Mouse (Mus musculus) stomach, embryonic 14.5 days (tissue): ENCODE data around the gene Ccdc158. TPM values are rescaled to one million over a fixed set of nuclear protein-coding genes. Genes with fewer than 3 reads are reported as not detected.

Experiments used
- ATAC-seq: fragments of 200-750 bp; cut with Nextera tagmentation; 2 replicates; pipeline ENCODE4 v1.8.0; 2017; ENCODE audit warnings: low read depth, moderate TSS enrichment; ENCODE audit not compliant: insufficient number of reproducible peaks, insufficient read depth, low FRiP score
- H3K27ac ChIP-seq: fragments of 300-500 bp; sonication (generic); 2 replicates; pipeline ENCODE4 v1.5.1; 2014; ENCODE audit warnings: mild to moderate bottlenecking, low read length, moderate library complexity, mixed read lengths
- H3K27me3 ChIP-seq: fragments of 300-500 bp; sonication (generic); 2 replicates; pipeline ENCODE4 v1.6.1; 2014; ENCODE audit warnings: low read length, control low read depth, mixed read lengths; ENCODE audit not compliant: control insufficient read depth, insufficient read depth
- H3K36me3 ChIP-seq: fragments of 300-500 bp; sonication (generic); 2 replicates; pipeline ENCODE4 v1.6.1; 2014; ENCODE audit warnings: mild to moderate bottlenecking, control low read depth, low read length, moderate library complexity, mixed read lengths; ENCODE audit not compliant: control insufficient read depth, insufficient read depth
- H3K4me1 ChIP-seq: fragments of 300-500 bp; sonication (generic); 2 replicates; pipeline ENCODE4 v1.6.1; 2014; ENCODE audit warnings: low read length, control low read depth, mixed read lengths; ENCODE audit not compliant: control insufficient read depth, insufficient read depth
- H3K4me2 ChIP-seq: fragments of 300-500 bp; sonication (generic); replicated peaks from 2 replicates; pipeline ENCODE4 v1.6.1; 2014; ENCODE audit warnings: low read depth, low read length, control low read depth
- H3K4me3 ChIP-seq: fragments of 300-500 bp; sonication (generic); 2 replicates; pipeline ENCODE4 v1.5.1; 2014; ENCODE audit warnings: low read depth, low read length, control low read depth
- H3K9ac ChIP-seq: fragments of 300-500 bp; sonication (generic); replicated peaks from 2 replicates; pipeline ENCODE4 v1.6.1; 2014; ENCODE audit warnings: low read depth, mild to moderate bottlenecking, control low read depth, low read length, moderate library complexity, mixed read lengths
- H3K9me3 ChIP-seq: fragments of 300-500 bp; sonication (generic); 2 replicates; pipeline ENCODE4 v1.6.1; 2016; ENCODE audit warnings: low read depth, low read length, control low read depth; ENCODE audit not compliant: control insufficient read depth
- WGBS: fragments of 180-500 bp; shearing (Covaris S2); extraction: QIAGEN DNeasy Blood & Tissue Kit; methylation state at CpG from one replicate; pipeline ENCODE4 v1.1.7; 2014; 5-methylcytosine and 5-hydroxymethylcytosine counted together
- polyA plus RNA-seq: library from polyadenylated mRNA; unstranded; fragments of >200 nt; fragmentation: Nextera tagmentation; extraction: Ambion mirVana; gene quantifications from 2 replicates; pipeline ENCODE4 v1.2.1, GENCODE M21; 2014

Ccdc158 gene
- polyA plus RNA-seq, 1 experiment from 2014 or later, result 1.1 TPM

- H3K9me3 ChIP-seq, result no peaks in the 10 kb centered on the region
- no peak overlapping the region for H3K9ac ChIP-seq
These were observed 41.5 kb downstream of the Ccdc158 start for GRCm38 (mm10) chr5:92633526-92633925.

GRCm38 (mm10) chr5:92627896-92628295, 47.2 kb downstream of the Ccdc158 start:
- H3K9ac ChIP-seq, result no peak overlapping the region
- H3K27ac ChIP-seq, result no peak overlapping the region
- ATAC-seq, result no peak
- H3K27me3 ChIP-seq, result no peaks in the 10 kb centered on the region
- no peaks in the 10 kb centered on the region for H3K9me3 ChIP-seq
- 65% methylated on average over 7 of the region's 7 CpGs for WGBS
- H3K4me3 ChIP-seq, result no peak overlapping the region
- no peaks in the 10 kb centered on the region for H3K36me3 ChIP-seq
- H3K4me1 ChIP-seq, result no peaks in the 10 kb centered on the region
- H3K4me2 ChIP-seq, result no peak overlapping the region

More at GRCm38 (mm10) chr5:92633526-92633925, 41.5 kb downstream of the Ccdc158 start:
- Histone ChIP-seq H3K27ac (no peak overlapping the region), H3K36me3 (no peaks in the 10 kb centered on the region), H3K4me1 (no peaks in the 10 kb centered on the region), H3K4me3 (no peak overlapping the region), H3K4me2 (no peak overlapping the region), H3K27me3 (no peaks in the 10 kb centered on the region)
- 59% methylated on average over 4 of the region's 4 CpGs for WGBS
- ATAC-seq, result no peak

- Histone ChIP-seq H3K27me3 (no peaks in the 10 kb centered on the region), H3K4me3 (no peak overlapping the region), H3K4me2 (no peak overlapping the region), H3K36me3 (no peaks in the 10 kb centered on the region), H3K9me3 (no peaks in the 10 kb centered on the region), H3K4me1 (no peaks in the 10 kb centered on the region), H3K9ac (no peak overlapping the region), H3K27ac (no peak overlapping the region)
- 44% methylated on average over 5 of the region's 5 CpGs for WGBS
- no peak for ATAC-seq
These were observed 53.2 kb downstream of the Ccdc158 start for GRCm38 (mm10) chr5:92621883-92622282.

GRCm38 (mm10) chr5:92612756-92613155, 62.3 kb downstream of the Ccdc158 start:
- H3K4me3 ChIP-seq, result no peak overlapping the region
- H3K4me2 ChIP-seq, result no peak overlapping the region
- no peak overlapping the region for H3K9ac ChIP-seq
- H3K36me3 ChIP-seq, result no peaks in the 10 kb centered on the region
- H3K4me1 ChIP-seq, result no peaks in the 10 kb centered on the region
- WGBS, result 86% methylated on average over 4 of the region's 4 CpGs
- H3K27ac ChIP-seq, result no peak overlapping the region
- no peaks in the 10 kb centered on the region for H3K27me3 ChIP-seq
- no peaks in the 10 kb centered on the region for H3K9me3 ChIP-seq
- ATAC-seq, result no peak

DNA sequence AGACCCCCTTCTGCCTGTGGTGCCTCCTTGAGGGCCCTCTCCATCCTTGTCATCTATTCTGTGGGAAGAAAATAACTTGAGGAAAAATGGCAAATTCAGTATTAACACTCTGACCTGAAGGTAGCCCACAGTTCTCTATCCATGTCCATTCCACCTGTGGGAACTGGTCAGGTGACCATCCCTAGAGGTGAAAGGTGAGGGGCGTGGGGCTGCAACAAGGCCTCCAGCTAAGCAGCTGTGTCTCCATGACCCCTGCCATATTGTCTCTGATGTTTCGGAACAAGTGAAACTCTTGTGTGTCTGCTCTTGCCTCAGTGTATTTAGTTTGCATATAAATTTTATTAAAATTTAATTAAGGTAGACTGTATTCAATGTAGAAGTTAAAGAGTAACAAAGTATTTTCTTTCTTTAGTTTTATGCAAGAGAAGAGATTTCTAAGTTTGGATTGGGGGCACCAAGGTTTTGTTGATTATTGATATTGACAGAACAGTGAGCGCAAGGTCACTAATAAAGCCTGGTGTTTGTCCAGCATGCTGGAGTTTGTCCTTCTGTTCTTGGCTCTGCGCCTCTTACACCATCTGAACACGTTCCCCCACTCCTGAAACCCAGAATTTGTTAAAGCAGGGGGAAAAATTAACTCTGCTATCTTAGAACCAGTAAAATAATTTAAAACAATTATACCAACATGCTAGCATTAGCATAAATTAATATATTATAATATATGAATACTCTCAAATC, 67.4 kb downstream of the Ccdc158 start:
- no peak overlapping the region for H3K4me2 ChIP-seq
- H3K36me3 ChIP-seq, result peaks cover 6% of the 10 kb centered on the region
- H3K4me1 ChIP-seq, result peaks cover 11% of the 10 kb centered on the region; the same call in 1 of the 2 replicates
- no peak for ATAC-seq
- H3K4me3 ChIP-seq, result no peak overlapping the region
- WGBS, result 87% methylated on average over 5 of the region's 5 CpGs
- H3K27me3 ChIP-seq, result no peaks in the 10 kb centered on the region
- H3K27ac ChIP-seq, result no peak overlapping the region
- no peak overlapping the region for H3K9ac ChIP-seq
- no peaks in the 10 kb centered on the region for H3K9me3 ChIP-seq

DNA sequence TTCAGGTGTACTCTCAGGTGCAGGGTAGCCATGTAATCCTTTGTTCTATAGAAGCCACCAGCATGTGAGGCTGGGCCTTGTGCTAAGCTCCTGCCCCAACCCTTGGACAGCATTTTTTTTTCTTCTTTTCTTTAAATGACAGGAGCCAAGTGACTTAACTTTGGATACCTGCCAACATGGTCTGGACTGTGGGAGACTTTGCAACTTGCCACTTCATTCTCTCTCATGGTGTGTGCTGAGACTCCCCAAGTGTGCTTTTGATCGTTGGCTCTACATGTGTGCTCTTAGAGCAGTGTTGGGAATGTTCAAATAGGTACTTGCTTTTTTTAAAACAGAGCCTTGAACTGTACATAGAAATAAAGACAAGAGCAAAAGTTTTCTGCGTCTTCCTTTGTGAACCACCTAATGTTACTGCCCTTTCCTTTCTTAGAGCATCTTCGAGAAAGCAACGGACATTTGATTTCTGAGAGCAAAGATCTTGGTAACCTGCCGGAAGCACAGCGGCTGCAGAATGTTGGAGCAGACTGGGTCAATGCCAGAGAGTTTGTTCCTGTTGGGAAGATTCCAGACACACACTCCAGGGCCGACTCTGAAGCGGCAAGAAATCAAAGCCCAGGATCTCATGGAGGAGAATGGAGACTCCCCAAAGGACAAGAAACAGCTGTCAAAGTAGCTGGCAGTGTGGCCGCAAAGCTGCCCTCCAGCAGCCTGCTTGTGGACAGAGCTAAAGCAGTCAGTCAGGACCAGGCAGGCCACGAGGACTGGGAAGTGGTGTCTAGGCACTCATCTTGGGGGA, 70.4 kb downstream of the Ccdc158 start:
- Histone ChIP-seq H3K9me3 (no peaks in the 10 kb centered on the region), H3K27ac (peak overlapping the region; percentile 63; the same call in 1 of the 2 replicates), H3K27me3 (no peaks in the 10 kb centered on the region), H3K4me2 (peak overlapping the region; percentile 67), H3K9ac (no peak overlapping the region), H3K4me3 (no peak overlapping the region; the same call in 1 of the 2 replicates), H3K4me1 (peaks cover 11% of the 10 kb centered on the region; the same call in 1 of the 2 replicates), H3K36me3 (peaks cover 6% of the 10 kb centered on the region)
- 51% methylated on average over 10 of the region's 10 CpGs for WGBS
- peak; percentile 12; the same call in 1 of the 2 replicates for ATAC-seq

- Histone ChIP-seq H3K4me1 (peaks cover 11% of the 10 kb centered on the region; the same call in 1 of the 2 replicates), H3K27me3 (no peaks in the 10 kb centered on the region), H3K4me2 (peak within 1 kb of the TSS; percentile 67), H3K36me3 (peaks cover 6% of the 10 kb centered on the region), H3K9me3 (no peaks in the 10 kb centered on the region), H3K4me3 (peak within 1 kb of the TSS; percentile 76), H3K9ac (peak within 1 kb of the TSS; percentile 54), H3K27ac (peak within 1 kb of the TSS; percentile 69)
- under 1% methylated on average over 69 of the region's 69 CpGs for WGBS
- ATAC-seq, result peak; percentile 92
These were observed 72.1 kb downstream of the Ccdc158 start, which contains the start of gene Stbd1 for GRCm38 (mm10) chr5:92602691-92603690. Stbd1 (plus strand) TSS chr5:92603041.
